Mouse (Mus musculus) frontal cortex, adult (tissue): ENCODE data around the gene Lyar.

ENCODE experiments used
- ATAC-seq: cut with Nextera tagmentation; 2 replicates; pipeline ENCODE4 v1.9.2; 2017; ENCODE audit warnings: mild to moderate bottlenecking, moderate library complexity, mixed read lengths; ENCODE audit not compliant: low TSS enrichment

Gene Lyar

DNA sequence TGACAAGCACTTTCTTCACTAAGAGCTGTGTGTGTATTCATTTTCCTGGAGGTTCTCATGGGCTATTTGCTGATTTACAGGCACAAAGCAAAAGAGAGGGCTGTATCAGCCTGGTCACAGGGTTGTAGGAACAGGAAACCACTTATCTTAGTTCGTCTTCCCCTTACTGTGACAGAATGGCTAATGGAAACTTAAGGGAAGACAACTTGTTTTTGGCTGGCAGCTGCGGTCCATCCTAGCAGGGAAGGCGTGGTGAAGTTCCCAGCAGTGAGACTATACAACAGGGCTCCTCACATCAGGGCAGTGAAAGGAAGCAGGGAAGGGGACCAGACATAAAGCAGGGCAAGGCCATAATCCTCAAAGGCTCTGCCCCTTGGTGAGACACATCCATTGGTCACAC, 35.4 kb downstream of the Lyar start:
- ATAC-seq: no peak

DNA sequence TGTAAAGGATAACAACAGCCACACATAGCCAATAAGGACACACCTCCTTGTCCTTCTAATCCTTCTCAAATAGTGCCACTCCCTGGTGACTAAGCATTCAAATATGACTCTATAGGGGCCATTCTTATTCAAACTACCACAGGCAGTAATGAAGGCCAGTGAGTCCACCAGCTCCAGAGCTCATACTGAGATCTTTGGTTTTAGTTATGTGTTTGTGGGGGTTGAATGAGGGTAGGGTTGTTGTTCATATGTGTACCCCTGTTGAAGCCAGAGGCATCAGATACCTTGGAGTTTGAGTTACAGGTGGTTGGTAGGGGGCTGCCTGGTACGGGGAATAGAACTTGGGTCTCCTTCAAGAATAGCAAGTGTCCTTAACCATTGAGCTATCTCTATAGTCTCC, 36.3 kb downstream of the Lyar start:
- ATAC-seq: no peak

DNA sequence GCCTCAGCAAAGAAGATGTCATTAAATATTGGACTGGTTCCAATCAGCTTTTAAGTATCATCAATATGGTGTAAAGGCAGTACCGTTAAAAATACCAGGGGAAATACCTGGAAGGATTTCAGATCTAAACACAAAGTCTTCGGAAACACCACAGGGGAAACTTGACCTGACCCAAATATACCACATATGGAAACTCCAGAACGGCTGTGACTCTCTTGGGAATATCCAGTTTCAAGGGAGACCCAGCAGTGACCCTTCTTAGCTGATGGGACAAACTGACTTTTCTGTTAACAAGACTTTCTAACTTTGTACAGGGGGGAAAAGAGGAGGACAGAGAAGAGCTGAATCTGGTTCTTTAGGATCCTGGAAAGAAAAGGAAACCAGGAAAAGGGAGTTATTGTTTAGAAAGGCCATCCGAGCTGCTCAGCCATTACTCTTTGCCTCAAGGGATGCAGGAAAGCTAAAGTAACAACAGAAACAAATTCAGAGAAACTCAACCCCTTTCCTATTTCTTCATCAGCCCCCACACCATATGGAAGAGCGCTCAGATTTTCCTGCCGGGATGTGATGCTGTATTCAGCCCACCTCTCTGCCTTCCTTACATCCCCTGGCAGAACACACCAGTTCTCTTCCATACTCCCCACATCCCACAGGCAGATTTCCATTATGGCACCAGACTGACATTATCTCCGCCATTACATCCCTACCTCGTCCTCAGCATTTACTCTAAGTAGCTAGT, 37.9 kb downstream of the Lyar start:
- ATAC-seq: peak; percentile 68

DNA sequence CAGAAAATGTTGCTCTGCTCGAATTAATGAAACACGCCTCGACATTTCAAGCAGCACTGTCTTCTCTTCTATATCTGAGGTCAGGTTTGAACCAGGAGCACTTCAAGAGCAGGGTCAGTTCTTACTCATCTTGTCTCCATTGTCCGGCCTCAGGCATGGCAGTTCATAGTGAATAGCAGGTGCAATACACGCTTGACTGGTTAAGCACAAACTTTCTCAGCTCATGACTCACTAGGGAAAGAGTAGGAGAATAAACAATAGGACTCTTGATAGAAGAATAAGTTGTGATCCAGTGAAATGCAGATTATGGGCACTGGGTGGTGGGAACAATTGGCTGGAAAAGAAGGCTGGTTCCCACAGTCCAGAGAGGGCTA, 38.5 kb downstream of the Lyar start:
- no peak for ATAC-seq

DNA sequence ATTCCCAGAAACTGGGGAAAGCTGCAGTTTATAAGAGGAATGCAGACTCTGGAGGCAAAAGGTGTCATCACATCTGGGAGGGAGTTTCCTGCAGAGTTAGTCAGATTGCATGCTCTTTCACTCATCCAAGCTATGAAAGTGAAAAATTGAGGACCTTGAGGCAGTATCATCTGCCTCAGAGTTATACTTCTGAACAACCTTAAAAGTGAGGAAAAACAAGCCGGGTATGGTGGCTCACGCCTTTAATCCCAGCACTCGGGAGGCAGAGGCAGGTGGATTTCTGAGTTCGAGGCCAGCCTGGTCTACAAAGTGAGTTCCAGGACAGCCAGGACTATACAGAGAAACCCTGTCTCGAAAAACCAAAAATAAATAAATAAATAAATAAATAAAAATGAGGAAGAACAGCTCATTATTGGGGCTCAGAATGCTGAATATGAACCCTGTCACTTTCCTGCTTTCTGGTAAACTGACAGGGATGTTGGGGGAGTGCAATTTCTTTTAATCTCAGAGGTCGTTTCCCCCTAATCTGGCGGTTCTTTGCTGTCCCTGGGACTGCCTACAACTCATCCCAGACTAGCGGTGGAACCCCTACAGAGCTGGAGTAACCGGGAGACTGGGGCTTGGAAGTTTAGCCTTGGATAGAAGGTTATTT, 39.3 kb downstream of the Lyar start:
- no peak for ATAC-seq

DNA sequence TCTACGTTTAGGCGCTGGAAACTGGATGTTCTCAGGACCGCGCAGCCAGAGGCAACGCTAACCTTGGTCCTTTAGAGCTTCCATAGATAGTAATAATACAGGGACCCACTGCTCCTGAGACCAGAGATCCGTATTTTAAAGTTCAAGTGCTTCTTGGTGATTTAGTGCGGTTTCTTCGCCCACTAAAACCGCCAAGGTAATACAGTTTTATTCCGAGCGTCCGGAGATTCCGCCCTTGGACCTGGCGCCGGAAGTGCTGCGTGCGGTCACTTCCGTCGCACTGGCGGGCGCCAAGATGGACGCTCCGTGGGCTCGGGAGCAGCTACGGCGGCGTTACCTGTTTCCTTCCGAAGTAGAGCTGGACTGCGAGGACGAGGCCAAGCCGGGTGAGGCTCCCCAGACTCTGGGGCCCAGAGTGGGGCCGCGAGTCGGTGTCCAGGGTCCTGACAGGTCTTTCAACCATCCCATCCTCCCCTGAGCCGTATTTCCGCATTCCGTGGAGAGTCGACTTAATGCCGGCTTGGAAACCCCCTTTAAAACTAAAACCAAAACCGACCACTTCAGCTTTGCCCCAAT, 39.9 kb downstream of the Lyar start, which contains the start of gene Tmem128:
TSS of gene Tmem128 (plus strand) at position 79 of the 576 bp plus-strand sequence.
- ATAC-seq: peak; percentile 82

DNA sequence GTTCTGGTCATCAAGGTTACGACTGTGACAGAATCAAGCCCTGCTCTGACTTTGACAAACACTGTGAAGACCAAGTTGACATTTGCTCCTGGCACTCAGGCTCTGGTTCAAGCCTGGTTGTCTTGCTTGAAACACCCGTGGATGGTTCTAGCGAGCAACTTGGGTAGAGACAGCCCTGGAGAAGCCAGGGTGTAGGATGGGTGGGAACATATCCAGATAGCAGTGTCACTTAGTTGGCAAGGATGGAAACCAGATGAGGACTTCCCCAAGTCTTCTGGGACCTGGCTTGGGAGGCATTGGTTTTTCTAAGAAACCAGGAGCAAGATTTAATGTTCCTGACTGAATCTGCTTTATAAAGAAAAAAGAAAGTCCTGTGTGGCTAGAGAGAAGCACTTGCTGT, 50.7 kb downstream of the Lyar start:
- peak; percentile 66 for ATAC-seq

DNA sequence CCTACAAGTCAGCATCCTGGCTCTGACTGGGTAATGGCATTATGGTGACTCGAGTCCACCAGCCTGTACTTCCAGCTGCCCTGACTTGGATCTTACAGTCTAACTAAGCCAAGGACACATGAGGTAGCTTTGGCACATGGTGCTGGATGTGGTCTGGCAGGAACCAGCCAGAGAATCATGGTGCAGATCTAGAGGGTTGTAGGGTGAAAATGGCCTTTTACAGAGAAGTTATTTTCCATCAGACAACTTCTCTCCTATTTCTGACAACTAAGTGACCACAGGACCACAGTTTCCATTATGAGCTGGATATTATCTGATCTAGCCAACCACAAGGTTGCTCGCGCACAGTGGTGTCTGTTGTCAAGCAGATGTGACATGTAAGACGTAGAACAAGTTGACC, 53.6 kb downstream of the Lyar start:
- ATAC-seq: no peak

DNA sequence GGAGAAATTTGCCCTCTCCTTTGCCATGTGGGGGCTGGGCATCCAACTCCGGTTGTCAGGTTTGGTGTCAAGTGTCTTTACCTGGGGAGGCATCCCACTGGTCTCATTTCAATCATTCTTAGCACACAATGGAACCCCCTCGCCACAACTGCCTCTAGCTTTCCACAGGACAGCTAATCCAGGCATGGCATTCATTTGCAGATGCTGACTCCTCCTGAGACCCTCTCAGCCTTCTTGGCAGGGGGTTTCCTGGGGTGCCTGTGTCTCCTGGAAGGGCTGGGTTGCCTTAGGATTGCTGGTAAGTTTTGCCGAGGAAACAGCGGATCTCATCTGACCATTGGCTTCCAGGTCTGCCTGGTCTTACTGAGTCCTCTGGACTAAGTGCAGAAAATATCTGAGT, 55.5 kb downstream of the Lyar start, which contains the start of gene Otop1:
TSS of gene Otop1 (plus strand) at position 202 of the 400 bp plus-strand sequence.
- ATAC-seq: no peak

DNA sequence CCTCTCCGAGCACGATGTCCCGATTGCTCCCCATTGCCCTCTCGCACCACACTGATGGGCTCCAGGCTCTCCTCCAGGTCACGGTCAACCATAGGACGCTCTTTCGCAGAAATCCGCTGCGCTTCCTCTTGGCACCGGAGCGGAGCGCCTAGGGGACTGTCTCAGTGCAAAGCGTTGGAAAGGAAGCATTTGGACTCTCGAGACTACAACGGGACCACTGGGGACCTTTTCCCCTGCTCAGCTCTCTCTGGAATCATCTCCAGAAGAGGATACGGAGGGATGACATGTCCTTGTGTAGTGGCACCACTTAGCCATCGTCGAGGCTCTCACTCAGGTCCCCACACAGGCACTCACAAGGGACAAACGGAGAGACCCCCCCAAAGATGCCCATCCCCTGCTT, 56.2 kb downstream of the Lyar start:
- no peak for ATAC-seq

DNA sequence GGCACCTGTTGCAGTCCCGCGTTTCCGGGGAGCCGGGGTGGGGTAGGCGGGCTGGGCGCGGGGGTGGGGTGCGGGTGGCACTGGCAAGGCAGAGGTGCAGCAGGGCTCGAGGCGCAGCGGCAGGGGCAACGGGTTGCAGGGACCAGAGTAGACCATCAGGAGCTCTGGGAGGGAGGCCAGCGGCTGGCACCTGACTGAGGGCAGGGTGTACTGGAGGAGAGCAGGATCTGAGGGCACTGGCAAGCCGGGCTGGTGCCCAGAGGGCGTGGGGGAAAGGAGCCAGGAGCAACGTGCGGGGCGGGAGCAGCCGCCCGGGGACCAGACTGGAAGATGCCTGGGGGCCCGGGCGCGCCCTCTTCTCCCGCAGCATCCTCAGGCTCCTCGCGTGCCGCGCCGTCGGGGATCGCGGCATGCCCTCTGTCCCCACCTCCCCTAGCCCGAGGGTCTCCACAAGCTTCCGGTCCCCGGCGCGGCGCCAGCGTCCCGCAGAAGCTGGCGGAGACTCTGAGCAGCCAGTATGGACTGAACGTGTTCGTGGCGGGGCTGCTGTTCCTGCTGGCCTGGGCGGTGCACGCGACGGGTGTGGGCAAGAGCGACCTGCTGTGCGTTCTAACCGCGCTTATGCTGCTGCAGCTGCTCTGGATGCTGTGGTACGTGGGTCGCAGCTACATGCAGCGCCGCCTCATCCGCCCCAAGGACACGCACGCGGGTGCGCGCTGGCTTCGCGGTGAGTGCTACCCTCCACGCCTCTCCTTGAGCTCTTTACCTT, 57.0 kb downstream of the Lyar start:
- ATAC-seq: peak; percentile 45

DNA sequence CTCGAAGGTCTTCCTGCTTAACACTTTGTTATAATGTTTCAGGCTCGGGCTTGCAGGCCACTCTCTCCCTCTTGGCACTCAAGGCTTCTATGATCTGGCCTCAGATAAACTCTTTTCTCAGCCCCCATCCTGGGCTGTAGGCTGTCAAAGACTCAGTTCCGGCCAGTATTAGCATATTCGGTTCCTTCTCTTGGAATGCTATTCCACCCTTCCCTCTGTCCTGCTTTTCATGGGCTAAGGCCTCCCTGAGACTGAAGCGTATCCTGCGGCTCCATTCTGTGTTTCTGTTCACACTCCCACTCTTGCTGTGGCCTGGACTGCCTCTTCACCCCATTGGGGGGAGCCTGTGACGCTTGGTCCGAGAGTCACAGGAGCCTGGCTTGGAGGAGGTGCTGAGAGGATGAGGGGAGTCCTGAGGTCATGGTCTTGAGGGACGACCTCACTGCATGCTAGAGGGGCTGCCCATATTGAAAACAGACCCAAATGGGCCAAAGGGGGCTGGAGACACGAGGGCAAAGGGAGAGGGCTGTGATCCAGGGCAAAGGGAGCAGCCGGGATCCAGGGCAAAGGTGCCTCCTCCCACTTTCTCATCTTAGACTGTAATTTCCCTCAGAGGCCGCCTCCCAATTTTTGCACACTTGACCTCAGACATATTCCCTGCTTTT, 57.8 kb downstream of the Lyar start:
- ATAC-seq: no peak

DNA sequence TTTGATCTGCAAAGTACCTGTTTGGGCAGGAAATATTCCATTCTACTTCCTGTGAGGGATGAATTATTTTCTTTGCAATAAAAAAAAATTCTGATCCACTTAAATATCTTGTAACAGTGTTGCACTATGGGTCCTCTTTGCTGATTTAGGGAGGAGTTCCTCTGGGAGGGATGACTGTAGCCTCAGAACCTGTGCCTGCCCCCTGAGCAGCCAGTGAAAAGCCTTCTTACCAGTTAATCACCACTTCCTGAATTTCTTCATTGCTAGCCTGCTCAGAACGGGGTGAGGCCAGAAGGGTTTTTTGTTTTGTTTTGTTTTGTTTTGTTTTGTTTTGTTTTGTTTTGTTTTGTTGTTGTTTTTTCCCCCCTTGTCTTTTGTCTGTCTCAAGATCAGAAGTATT, 59.8 kb downstream of the Lyar start:
- no peak for ATAC-seq
